Mouse (Mus musculus) hindbrain, embryonic 14.5 days (tissue): ENCODE data around the gene Aifm2. TPM values are rescaled to one million over a fixed set of nuclear protein-coding genes. Genes with fewer than 3 reads are reported as not detected.

Source experiments
- ATAC-seq: fragments of 200-750 bp; cut with Nextera tagmentation; 2 replicates; pipeline ENCODE4 v1.8.0; 2017; ENCODE audit warnings: moderate number of reproducible peaks, mild to moderate bottlenecking, moderate TSS enrichment, moderate library complexity; ENCODE audit not compliant: low FRiP score
- DNase-seq: peaks from one replicate; pipeline ENCODE4 v3.0.0-alpha.2; 2015; ENCODE audit warnings: low spot score
- H3K27ac ChIP-seq: fragments of 300-500 bp; sonication (generic); 2 replicates; pipeline ENCODE4 v1.5.1; 2014; ENCODE audit warnings: mild to moderate bottlenecking, moderate library complexity
- H3K27me3 ChIP-seq: fragments of 300-500 bp; sonication (generic); 2 replicates; pipeline ENCODE4 v1.6.1; 2014; ENCODE audit warnings: mild to moderate bottlenecking, low read length, mixed read lengths; ENCODE audit not compliant: control insufficient read depth, insufficient read depth
- H3K36me3 ChIP-seq: fragments of 300-500 bp; sonication (generic); replicated peaks from 2 replicates; pipeline ENCODE4 v1.6.1; 2014; ENCODE audit not compliant: control insufficient read depth, insufficient read depth
- H3K4me1 ChIP-seq: fragments of 300-500 bp; sonication (generic); replicated peaks from 2 replicates; pipeline ENCODE4 v1.6.1; 2014; ENCODE audit warnings: antibody characterized with exemption, low read length, mixed read lengths; ENCODE audit not compliant: control insufficient read depth, insufficient read depth
- H3K4me2 ChIP-seq: fragments of 300-500 bp; sonication (generic); replicated peaks from 2 replicates; pipeline ENCODE4 v1.6.1; 2014; ENCODE audit warnings: mild to moderate bottlenecking, moderate library complexity
- H3K4me3 ChIP-seq: fragments of 300-500 bp; sonication (generic); replicated peaks from 2 replicates; pipeline ENCODE4 v1.5.1; 2014; ENCODE audit warnings: mild to moderate bottlenecking, low read length
- H3K9ac ChIP-seq: fragments of 300-500 bp; sonication (generic); 2 replicates; pipeline ENCODE4 v1.6.1; 2014
- H3K9me3 ChIP-seq: fragments of 300-500 bp; sonication (generic); 2 replicates; pipeline ENCODE4 v1.6.1; 2016; ENCODE audit warnings: low read length; ENCODE audit not compliant: control insufficient read depth
- WGBS: fragments of 180-500 bp; shearing (Covaris S2); extraction: QIAGEN DNeasy Blood & Tissue Kit; methylation state at CpG from one replicate; pipeline ENCODE4 v1.1.7; 2014; 5-methylcytosine and 5-hydroxymethylcytosine counted together
- polyA plus RNA-seq: library from polyadenylated mRNA; unstranded; fragments of >200 nt; fragmentation: Nextera tagmentation; extraction: Ambion mirVana; gene quantifications from 2 replicates; pipeline ENCODE4 v1.2.1, GENCODE M21; 2014

Gene Aifm2
- polyA plus RNA-seq, 1 experiment from 2014 or later = 11.9 TPM

DNA sequence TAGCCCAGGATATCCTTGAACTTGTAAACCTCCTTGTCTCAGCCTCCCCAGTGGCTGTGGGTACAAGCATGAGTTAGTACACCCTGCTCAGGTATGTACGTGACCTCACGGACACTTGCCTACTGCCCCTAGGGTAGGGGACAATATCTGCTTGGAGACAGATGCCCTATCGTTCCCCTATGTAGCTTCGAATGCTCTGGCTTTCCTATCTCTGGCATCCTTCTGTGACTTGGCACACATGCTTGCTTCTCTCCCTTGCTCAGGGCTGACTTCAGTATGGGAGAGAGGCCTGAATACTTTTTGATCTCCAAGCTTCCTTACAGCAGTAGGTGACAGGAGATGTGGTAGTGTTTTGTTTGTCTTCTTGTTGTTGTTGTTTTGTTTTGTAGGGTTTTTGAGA lies 917 bp upstream of the Aifm2 start:
- DNase-seq (no peak), ATAC-seq (no peak)
- no peaks in the 10 kb centered on the region for H3K4me1 ChIP-seq
- no peaks in the 10 kb centered on the region for H3K36me3 ChIP-seq
- H3K4me2 ChIP-seq = no peak overlapping the region
- H3K9me3 ChIP-seq = no peaks in the 10 kb centered on the region
- H3K27me3 ChIP-seq = peaks cover 4% of the 10 kb centered on the region; the same call in 1 of the 2 replicates
- no peak overlapping the region for H3K4me3 ChIP-seq
- WGBS = 92% methylated on average over 4 of the region's 4 CpGs
- H3K27ac ChIP-seq = no peak overlapping the region
- H3K9ac ChIP-seq = no peak overlapping the region

GRCm38 (mm10) chr10:61715462-61715837 lies 387 bp downstream of the Aifm2 start:
- H3K27ac ChIP-seq = no peak overlapping the region
- DNase-seq = no peak
- no peaks in the 10 kb centered on the region for H3K9me3 ChIP-seq
- peak overlapping the region; percentile 66 for H3K4me2 ChIP-seq
- H3K4me3 ChIP-seq = peak overlapping the region; percentile 44
- WGBS = 3% methylated on average over 11 of the region's 11 CpGs
- peaks cover 4% of the 10 kb centered on the region; the same call in 1 of the 2 replicates for H3K27me3 ChIP-seq
- H3K9ac ChIP-seq = peak overlapping the region; percentile 48
- no peaks in the 10 kb centered on the region for H3K4me1 ChIP-seq
- ATAC-seq = peak; percentile 65; the same call in 1 of the 2 replicates
- no peaks in the 10 kb centered on the region for H3K36me3 ChIP-seq

GRCm38 (mm10) chr10:61715996-61716864 lies 1.2 kb downstream of the Aifm2 start:
- no peak for DNase-seq
- Histone ChIP-seq H3K4me3 (0 out of 2 replicates have a peak overlapping the region, but pooled peaks have one; percentile 44), H3K36me3 (no peaks in the 10 kb centered on the region), H3K9me3 (no peaks in the 10 kb centered on the region), H3K4me1 (no peaks in the 10 kb centered on the region), H3K27ac (no peak overlapping the region), H3K4me2 (peak overlapping the region; percentile 66; the same call in 1 of the 2 replicates), H3K27me3 (peaks cover 4% of the 10 kb centered on the region; the same call in 1 of the 2 replicates), H3K9ac (no peak overlapping the region)
- peak; percentile 17; the same call in 1 of the 2 replicates for ATAC-seq
- 69% methylated on average over 7 of the region's 7 CpGs for WGBS

- H3K4me2 ChIP-seq = no peak overlapping the region
- H3K36me3 ChIP-seq = no peaks in the 10 kb centered on the region
- DNase-seq (no peak), ATAC-seq (no peak)
- 91% methylated on average over 12 of the region's 12 CpGs for WGBS
- no peak overlapping the region for H3K4me3 ChIP-seq
- H3K27ac ChIP-seq = no peak overlapping the region
- peaks cover 4% of the 10 kb centered on the region; the same call in 1 of the 2 replicates for H3K27me3 ChIP-seq
- no peaks in the 10 kb centered on the region for H3K9me3 ChIP-seq
- H3K9ac ChIP-seq = no peak overlapping the region
- H3K4me1 ChIP-seq = no peaks in the 10 kb centered on the region
Observed at GRCm38 (mm10) chr10:61717406-61718296, 2.6 kb downstream of the Aifm2 start.

GRCm38 (mm10) chr10:61720331-61720730 lies 5.3 kb downstream of the Aifm2 start:
- Histone ChIP-seq H3K4me2 (no peak overlapping the region), H3K9ac (no peak overlapping the region), H3K4me3 (no peak overlapping the region), H3K9me3 (no peaks in the 10 kb centered on the region), H3K27ac (no peak overlapping the region), H3K4me1 (no peaks in the 10 kb centered on the region), H3K36me3 (no peaks in the 10 kb centered on the region), H3K27me3 (peaks cover 4% of the 10 kb centered on the region; the same call in 1 of the 2 replicates)
- no peak for ATAC-seq
- DNase-seq = no peak
- WGBS = 85% methylated on average over 7 of the region's 7 CpGs

GRCm38 (mm10) chr10:61722215-61722614 lies 7.2 kb downstream of the Aifm2 start:
- H3K36me3 ChIP-seq = no peaks in the 10 kb centered on the region

GRCm38 (mm10) chr10:61723271-61723670 lies 8.2 kb downstream of the Aifm2 start:
- H3K4me1 ChIP-seq = no peaks in the 10 kb centered on the region
- no peak overlapping the region for H3K4me2 ChIP-seq
- no peaks in the 10 kb centered on the region for H3K9me3 ChIP-seq
- 79% methylated on average over 6 of the region's 6 CpGs for WGBS
- H3K27me3 ChIP-seq = no peaks in the 10 kb centered on the region
- no peak for ATAC-seq
- H3K27ac ChIP-seq = no peak overlapping the region
- DNase-seq = no peak
- no peaks in the 10 kb centered on the region for H3K36me3 ChIP-seq
- H3K4me3 ChIP-seq = no peak overlapping the region
- no peak overlapping the region for H3K9ac ChIP-seq

More at GRCm38 (mm10) chr10:61722215-61722614, 7.2 kb downstream of the Aifm2 start:
- no peak overlapping the region for H3K27ac ChIP-seq
- WGBS = 81% methylated on average over 3 of the region's 3 CpGs
- H3K9me3 ChIP-seq = no peaks in the 10 kb centered on the region
- no peaks in the 10 kb centered on the region for H3K4me1 ChIP-seq
- no peak overlapping the region for H3K9ac ChIP-seq
- H3K4me2 ChIP-seq = no peak overlapping the region
- ATAC-seq = no peak
- no peaks in the 10 kb centered on the region for H3K27me3 ChIP-seq
- H3K4me3 ChIP-seq = no peak overlapping the region
- no peak for DNase-seq

- H3K4me2 ChIP-seq = no peak overlapping the region
Observed at GRCm38 (mm10) chr10:61729181-61729580, 14.1 kb downstream of the Aifm2 start.

GRCm38 (mm10) chr10:61730171-61730570 lies 15.1 kb downstream of the Aifm2 start:
- ATAC-seq (no peak), DNase-seq (no peak)
- H3K36me3 ChIP-seq = no peaks in the 10 kb centered on the region
- WGBS = 96% methylated on average over 6 of the region's 6 CpGs
- H3K4me1 ChIP-seq = no peaks in the 10 kb centered on the region
- H3K4me3 ChIP-seq = no peak overlapping the region
- H3K9me3 ChIP-seq = no peaks in the 10 kb centered on the region
- H3K9ac ChIP-seq = no peak overlapping the region
- H3K4me2 ChIP-seq = no peak overlapping the region
- no peak overlapping the region for H3K27ac ChIP-seq
- no peaks in the 10 kb centered on the region for H3K27me3 ChIP-seq

More at GRCm38 (mm10) chr10:61729181-61729580, 14.1 kb downstream of the Aifm2 start:
- WGBS = 75% methylated on average over 11 of the region's 11 CpGs
- Histone ChIP-seq H3K9ac (no peak overlapping the region), H3K36me3 (no peaks in the 10 kb centered on the region), H3K4me1 (no peaks in the 10 kb centered on the region), H3K4me3 (no peak overlapping the region), H3K27ac (no peak overlapping the region), H3K9me3 (no peaks in the 10 kb centered on the region), H3K27me3 (no peaks in the 10 kb centered on the region)
- no peak for DNase-seq
- ATAC-seq = no peak
